Mouse (Mus musculus) thymus, postnatal 4 days (tissue): ENCODE data around the gene Zfp655.
A peak's percentile ranks its signal among the peaks of the same experiment; 100 is the strongest.
"Not testable (repeated sequence)": the region's sequence is repeated elsewhere in the genome, so short reads cannot be mapped to it uniquely, and the experiment has no call there.

ENCODE experiments used
- DNase-seq: peaks from one replicate; pipeline ENCODE4 v3.0.0; 2021

The Zfp655 gene

DNA sequence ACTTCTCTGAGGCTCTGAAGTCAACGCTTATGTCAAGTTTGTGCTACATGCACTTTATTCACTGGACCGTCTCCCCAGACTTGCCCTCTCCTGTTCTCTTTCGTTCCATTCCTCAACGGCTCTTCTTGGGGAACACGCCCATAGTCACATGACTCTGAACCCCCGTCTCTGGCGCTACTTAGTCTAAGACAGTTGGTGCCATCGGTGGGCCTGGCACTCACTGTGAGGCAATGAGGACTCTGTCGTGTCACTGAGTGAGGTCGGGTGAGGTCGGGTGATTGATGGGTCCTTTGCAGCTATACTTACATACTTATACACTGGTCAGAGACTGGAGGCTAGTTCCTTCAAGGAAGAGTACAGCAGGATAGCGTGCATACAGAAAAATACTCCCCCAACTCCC is 8.1 kb upstream of the Zfp655 start:
- no peak for DNase-seq

- no peak for DNase-seq
Observed at GRCm38 (mm10) chr5:145226453-145226852, 5.1 kb upstream of the Zfp655 start.

GRCm38 (mm10) chr5:145229283-145229682 is 2.2 kb upstream of the Zfp655 start:
- DNase-seq: not testable (repeated sequence)

DNA sequence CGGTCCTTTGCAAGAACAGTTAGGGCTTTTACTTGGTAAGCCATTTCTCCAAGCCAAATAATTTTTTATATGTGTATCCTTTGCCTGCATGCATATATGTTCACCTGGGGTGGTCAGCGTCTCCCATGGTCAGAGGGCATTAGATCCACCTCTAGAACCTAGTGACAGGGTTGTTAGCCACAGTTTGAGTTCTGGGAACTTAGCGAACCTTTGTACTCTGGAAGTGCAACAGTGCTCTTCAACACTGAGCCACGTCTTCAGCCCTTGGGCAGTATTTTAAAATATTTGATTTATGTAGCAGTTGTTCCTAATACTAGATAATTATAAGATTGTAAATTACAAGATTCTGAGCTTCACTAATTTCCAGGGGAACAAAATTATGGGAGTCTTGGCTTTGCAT is 874 bp upstream of the Zfp655 start:
- DNase-seq: no peak

- DNase-seq: no peak
Observed at GRCm38 (mm10) chr5:145231893-145232411, 437 bp downstream of the Zfp655 start.

DNA sequence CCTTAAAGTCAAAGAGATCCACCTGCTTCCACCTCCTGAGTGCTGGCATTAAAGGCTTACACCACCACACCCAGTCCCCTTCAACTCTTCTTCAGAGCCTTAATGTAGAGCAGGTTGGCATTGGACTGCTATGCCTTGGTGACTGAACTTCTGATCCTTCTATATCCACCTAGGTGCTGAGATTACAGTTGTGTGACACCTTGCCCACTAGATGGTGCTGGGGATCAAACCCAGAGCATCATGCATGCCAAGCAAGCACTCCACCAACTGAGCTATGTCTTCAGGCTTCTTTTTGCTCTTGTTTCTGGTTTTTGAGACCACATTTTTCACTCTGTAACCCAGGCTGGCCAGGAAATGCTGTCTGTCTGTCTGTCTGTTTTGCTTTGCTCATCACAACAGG is 3.1 kb downstream of the Zfp655 start:
- peak; percentile 53 for DNase-seq

GRCm38 (mm10) chr5:145249520-145249919 is 18.0 kb downstream of the Zfp655 start:
- no peak for DNase-seq

DNA sequence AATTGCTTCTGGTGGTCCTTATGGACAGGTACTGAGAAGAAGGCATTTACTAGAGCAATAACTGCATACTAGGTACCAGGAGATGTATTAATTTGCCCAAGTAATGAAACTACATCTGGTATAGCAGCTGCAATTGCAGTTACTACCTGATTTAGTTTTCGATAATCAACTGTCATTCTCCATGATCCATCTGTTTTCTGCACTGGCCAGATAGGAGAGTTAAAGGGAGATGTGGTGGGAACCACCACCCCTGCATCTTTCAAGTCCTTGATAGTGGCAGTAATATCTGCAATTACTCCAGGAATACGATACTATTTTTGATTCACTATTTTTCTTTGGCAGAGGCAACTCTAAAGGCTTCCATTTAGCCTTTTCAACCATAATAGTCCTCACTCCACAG is 42.1 kb downstream of the Zfp655 start:
- not testable (repeated sequence) for DNase-seq

DNA sequence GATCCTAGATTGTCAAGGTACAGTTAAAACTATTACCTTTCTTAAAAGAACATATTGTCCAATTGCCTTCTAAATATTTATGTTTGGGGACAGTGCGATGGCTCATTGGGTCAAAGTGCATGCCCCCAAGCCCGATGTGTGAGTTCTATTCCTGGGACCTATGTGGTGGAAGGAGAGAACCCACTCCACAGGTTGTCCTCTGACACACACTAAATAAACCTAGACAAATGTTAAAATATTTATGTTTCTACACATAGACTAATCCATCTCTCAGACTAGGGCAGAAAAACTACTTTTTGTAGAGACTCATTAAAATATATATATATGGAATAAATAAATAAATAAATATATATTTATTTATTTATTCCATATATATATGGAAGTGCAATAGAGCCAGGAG is 48.4 kb downstream of the Zfp655 start:
- DNase-seq: no peak

DNA sequence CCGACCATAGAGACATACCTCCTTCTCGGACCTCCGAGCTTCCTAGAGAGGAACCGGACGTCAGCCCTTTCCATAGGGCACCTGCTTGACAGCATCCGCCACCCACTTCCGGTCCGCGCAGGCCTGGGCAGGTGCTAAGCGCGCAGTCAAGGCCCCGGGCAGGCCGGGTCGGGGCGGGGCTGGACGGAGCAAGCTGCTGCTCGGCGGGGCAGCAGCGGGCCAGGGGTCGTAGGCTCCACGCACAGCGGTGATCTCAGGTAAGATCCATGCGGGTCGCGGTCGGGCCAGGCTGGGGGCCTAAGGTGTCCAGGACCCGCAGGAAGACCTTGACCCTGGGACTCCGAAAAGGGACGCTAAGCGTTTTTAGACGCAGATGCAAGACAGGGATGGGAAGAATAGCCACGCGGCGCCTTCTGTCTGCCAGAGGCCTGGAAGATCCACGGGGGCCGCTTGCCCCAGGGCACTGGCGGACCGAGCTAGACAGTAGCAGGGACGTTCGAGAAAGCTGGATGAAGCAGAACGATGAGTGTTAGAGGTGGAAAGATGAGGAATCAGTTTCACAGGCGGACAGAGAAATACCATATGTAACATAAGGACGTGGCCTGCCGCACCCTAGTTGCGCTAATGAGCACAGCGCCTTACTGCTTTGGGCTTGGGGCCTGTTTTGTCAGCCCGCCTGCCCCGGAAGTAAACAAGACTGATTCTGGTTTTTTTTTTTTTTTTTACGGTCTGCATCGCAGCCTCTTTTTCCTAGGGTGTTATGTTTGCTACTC is 49.0 kb downstream of the Zfp655 start, which contains the start of gene Zscan25:
TSS of gene Zscan25 (plus strand) at position 130 of the 773 bp plus-strand sequence.
- DNase-seq: peak; percentile 89

- no peak for DNase-seq
Observed at GRCm38 (mm10) chr5:145288382-145288781, 56.9 kb downstream of the Zfp655 start.

- no peak for DNase-seq
Observed at GRCm38 (mm10) chr5:145290697-145291096, 59.2 kb downstream of the Zfp655 start.

DNA sequence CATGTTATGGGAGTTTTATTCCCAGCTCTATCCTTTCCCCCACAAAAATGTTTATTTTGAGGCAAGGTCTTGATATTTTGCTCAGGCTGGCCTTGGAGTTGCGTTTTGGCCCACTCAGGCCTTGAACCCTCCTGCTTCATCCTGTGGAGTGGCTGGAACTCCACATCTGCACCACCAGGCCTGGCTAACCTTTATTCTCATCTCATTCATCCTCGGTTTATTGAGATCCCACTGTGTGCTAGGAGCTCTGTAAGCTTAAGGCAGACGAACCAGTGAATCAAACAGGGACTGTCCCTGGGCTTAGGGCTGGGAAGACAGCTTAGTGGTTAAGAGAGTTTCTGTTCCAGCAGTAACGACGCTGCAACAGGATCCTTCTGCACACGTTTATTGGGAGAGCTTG is 60.9 kb downstream of the Zfp655 start:
- DNase-seq: no peak
